Mouse (Mus musculus): ENCODE data around the gene Cbln1. TPM values are rescaled to one million over a fixed set of nuclear protein-coding genes. Genes with fewer than 3 reads are reported as not detected.

Cbln1 gene
- polyA plus RNA-seq, 1 experiment from 2014 or later, result 9.4 TPM

DNA sequence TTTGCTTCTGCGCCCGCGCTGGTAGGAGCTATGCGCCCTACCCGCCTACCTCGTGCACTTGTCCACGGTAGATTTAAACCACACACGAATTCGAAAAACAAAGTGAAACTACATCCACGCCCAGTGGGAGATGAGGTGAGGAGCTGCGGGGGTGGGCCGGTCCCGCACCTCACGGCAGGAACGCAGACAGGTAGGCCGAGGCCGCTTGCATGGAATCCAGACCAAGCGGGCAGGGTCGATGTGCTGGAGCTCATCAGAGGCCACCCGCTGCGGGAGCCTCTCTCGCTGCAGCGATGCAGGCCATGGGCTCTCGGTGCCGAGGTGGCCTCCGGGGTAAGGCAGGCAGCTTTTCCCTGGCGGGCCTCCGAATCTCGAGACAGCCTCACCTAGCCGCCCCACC lies 905 bp upstream of the Cbln1 start:
- ATAC-seq, result no peak
- peaks cover 18% of the 10 kb centered on the region for H3K4me1 ChIP-seq (ENCODE audit: control insufficient read depth, insufficient read depth, low read length)
- no peaks in the 10 kb centered on the region for H3K9me3 ChIP-seq (replicated peaks; ENCODE audit: control insufficient read depth, low read length)
- 0 out of 2 replicates have a peak overlapping the region, but pooled peaks have one; percentile 36 for H3K27ac ChIP-seq (ENCODE audit: low read depth, low read length)
- WGBS, result under 1% methylated on average over 30 of the region's 30 CpGs
- H3K9ac ChIP-seq (ENCODE audit: low read length), result peak overlapping the region; percentile 56
- peaks cover 48% of the 10 kb centered on the region for H3K27me3 ChIP-seq (replicated peaks; ENCODE audit: control insufficient read depth, insufficient read depth, low read length)
- peak overlapping the region; percentile 97 for H3K4me2 ChIP-seq (ENCODE audit: low read length)
- H3K36me3 ChIP-seq (ENCODE audit: control insufficient read depth, insufficient read depth, low read length), result no peaks in the 10 kb centered on the region
- H3K4me3 ChIP-seq (ENCODE audit: low read depth, low read length), result peak overlapping the region; percentile 59
- DNase-seq (ENCODE audit: low spot score), result peak; percentile 22

DNA sequence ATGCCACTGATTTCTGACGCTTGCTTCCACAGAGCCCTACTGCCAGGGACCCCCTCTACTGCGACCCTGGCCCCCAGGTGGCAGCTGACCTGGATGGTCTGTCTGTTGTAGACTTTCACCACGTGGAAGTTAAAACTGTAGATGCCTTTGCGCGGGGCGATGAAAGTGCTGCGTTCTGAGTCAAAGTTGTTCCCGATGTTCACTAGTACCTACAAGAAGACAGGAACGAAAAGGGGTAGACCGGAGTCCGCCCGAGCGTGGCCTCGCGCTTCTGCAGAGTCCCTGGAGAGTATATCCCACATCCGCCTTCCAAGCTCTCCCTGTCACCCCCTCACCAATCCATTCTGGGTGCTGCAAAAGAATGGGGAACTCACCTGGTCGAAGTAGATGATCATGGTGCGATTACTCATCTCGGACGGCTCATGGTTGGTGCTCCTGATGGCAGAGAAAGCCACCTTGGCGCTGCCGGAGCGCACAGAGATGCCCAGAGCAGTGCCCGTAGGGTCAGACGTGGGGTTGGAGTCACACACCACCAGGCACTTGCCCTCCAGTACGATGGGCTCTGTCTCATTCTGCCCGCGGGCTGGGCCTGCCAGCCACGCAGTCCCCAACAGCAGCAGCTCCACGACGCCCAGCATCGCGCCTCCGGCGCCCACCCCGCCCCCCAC lies 672 bp downstream of the Cbln1 start:
- Histone ChIP-seq H3K27ac (ENCODE audit: low read depth, low read length) (peak overlapping the region; percentile 64), H3K9ac (ENCODE audit: low read length) (peak overlapping the region; percentile 75), H3K9me3 (replicated peaks; ENCODE audit: control insufficient read depth, low read length) (no peaks in the 10 kb centered on the region), H3K4me1 (ENCODE audit: control insufficient read depth, insufficient read depth, low read length) (peaks cover 18% of the 10 kb centered on the region), H3K27me3 (replicated peaks; ENCODE audit: control insufficient read depth, insufficient read depth, low read length) (peaks cover 64% of the 10 kb centered on the region), H3K4me2 (ENCODE audit: low read length) (peak overlapping the region; percentile 97), H3K4me3 (ENCODE audit: low read depth, low read length) (peak overlapping the region; percentile 59), H3K36me3 (ENCODE audit: control insufficient read depth, insufficient read depth, low read length) (no peaks in the 10 kb centered on the region)
- DNase-seq (ENCODE audit: low spot score) (no peak), ATAC-seq (peak; percentile 63)
- WGBS, result under 1% methylated on average over 33 of the region's 36 CpGs

DNA sequence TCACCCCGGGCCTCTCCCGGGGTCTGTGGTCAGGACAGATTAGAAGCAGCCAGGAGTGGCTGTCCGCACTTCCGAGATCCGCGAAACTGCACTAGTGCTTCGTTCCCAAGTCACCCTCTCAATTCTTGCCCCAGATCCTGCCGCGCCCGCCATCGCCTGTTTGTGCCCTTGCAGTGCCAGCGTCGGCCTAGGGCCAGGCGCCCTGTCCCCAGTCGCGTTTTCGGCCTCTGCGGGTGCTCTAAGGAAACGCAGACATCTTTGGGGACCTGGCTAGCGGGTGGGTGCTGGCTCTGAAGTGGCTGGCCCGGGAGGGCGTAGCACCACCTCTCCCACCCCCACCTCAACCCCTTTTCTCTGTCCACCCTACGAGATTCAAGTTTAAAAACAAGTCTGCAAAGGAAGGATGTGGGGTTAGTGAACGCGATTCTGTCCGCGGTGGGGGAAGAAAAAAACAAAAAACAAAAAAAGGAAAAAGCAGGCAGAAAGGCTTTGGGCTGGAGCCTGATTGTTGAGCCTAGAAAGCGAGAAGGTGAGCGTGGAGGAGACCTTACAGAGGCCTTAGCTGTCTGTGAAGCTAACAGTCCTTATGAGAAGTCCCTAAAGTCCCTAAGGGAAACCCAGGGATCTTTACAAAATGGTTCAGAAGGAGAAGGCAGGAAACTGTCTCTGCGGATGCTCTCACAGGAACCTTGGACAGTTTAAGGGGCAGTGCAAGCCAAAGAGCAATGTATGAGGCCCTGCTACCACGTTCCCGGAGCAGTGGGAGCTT lies 1.4 kb downstream of the Cbln1 start:
- Histone ChIP-seq H3K27me3 (replicated peaks; ENCODE audit: control insufficient read depth, insufficient read depth, low read length) (peaks cover 70% of the 10 kb centered on the region), H3K27ac (ENCODE audit: low read depth, low read length) (no peak overlapping the region)

DNA sequence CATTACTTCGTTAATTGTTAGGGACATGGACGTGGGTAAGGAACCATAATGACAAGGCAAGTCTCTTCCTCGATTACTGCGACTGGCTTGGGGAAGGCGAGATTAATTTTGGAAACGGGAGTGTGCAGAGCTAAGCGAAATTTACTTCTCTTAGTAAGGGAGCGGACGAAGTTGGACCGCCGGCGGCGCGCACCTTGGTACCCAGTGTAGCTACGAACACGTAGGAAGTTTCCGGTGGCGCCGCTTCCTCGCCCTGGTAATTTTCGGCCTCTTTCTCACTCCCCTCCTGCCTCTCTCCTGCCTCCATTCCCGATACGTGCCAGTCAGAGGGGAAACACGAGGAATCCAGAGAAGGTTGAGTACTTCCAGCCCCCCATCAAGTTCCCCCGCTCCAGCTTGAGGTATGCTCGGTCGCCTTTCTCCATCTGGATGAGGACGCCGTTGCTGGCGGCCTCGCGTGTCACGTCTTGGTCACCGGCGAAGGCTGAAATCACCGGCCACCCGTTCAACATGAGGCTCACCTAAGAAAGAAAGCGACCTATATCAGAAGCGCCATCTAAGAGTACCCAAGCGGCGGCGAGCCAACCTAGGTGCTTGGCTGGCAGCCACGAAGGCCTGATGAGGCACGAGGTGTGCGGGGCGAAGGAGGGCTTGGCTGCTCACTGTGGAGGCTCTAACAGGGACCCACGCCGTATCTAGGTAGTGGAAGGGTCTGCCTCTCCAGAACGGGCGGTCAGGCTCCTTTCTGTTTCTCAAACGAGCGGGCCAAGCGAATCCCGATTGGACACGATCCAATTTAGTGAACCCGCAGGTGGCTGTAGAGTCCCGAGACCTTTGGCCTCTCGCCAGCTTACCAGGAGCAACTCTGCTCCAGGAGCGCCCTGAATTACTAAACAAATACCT lies 2.2 kb downstream of the Cbln1 start:
- Histone ChIP-seq H3K4me2 (ENCODE audit: low read length) (peak overlapping the region; percentile 97), H3K9ac (ENCODE audit: low read length) (peak overlapping the region; percentile 51; the same call in 1 of the 2 replicates), H3K27me3 (replicated peaks; ENCODE audit: control insufficient read depth, insufficient read depth, low read length) (peaks cover 74% of the 10 kb centered on the region), H3K4me1 (ENCODE audit: control insufficient read depth, insufficient read depth, low read length) (peaks cover 18% of the 10 kb centered on the region), H3K4me3 (ENCODE audit: low read depth, low read length) (peak overlapping the region; percentile 59), H3K9me3 (replicated peaks; ENCODE audit: control insufficient read depth, low read length) (no peaks in the 10 kb centered on the region), H3K27ac (ENCODE audit: low read depth, low read length) (no peak overlapping the region), H3K36me3 (ENCODE audit: control insufficient read depth, insufficient read depth, low read length) (no peaks in the 10 kb centered on the region)
- ATAC-seq, result no peak
- WGBS, result under 1% methylated on average over 59 of the region's 59 CpGs
- peak; percentile 33 for DNase-seq (ENCODE audit: low spot score)

More for the DNA sequence above, 1.4 kb downstream of the Cbln1 start:
- Histone ChIP-seq H3K4me3 (ENCODE audit: low read depth, low read length) (peak overlapping the region; percentile 59), H3K9ac (ENCODE audit: low read length) (peak overlapping the region; percentile 51; the same call in 1 of the 2 replicates), H3K4me1 (ENCODE audit: control insufficient read depth, insufficient read depth, low read length) (peaks cover 18% of the 10 kb centered on the region), H3K4me2 (ENCODE audit: low read length) (peak overlapping the region; percentile 97), H3K36me3 (ENCODE audit: control insufficient read depth, insufficient read depth, low read length) (no peaks in the 10 kb centered on the region), H3K9me3 (replicated peaks; ENCODE audit: control insufficient read depth, low read length) (no peaks in the 10 kb centered on the region)
- DNase-seq (ENCODE audit: low spot score) (peak; percentile 25), ATAC-seq (no peak)
- 2% methylated on average over 32 of the region's 32 CpGs for WGBS

DNA sequence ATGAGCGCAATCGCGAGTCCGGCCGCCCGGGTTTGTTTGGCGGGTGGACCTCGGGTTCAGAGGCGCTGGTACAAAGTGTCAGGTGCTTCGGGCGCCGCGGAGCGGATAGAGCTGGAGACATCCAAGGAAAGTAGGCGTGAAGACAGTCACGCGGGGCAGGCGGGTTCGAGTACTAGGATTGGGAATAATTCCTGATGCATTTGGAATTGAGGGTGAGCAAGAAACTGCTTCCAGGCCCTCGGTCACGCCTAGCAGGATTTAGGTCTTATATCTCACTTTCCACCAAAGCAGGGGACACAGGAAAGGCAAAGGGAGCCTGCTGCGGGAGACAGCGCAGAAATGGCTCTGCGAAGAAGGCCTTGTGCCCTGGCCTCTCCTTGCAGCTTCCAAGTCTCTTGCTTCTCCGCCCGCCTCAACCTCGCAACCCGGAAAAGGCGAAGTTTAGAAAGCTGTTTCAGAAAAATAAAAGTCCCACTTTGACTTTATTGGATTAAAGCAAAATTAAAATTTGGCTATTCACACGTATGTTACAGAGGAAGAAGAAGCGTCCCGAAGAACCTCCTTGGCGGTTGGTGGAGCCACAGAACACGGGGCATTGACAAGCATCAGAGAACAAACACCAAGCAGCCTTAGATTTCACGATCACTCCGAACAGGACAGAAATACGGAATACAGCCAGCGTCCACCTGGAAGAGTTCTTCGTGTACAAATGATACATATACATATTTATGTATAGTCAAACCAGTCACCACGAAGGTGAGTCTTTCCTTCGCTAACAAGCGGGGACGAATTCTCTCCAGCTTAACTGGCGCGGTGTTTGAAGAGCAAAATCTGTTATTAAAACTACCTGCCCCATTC lies 3.2 kb downstream of the Cbln1 start:
- no peaks in the 10 kb centered on the region for H3K36me3 ChIP-seq (ENCODE audit: control insufficient read depth, insufficient read depth, low read length)
- H3K4me1 ChIP-seq (ENCODE audit: control insufficient read depth, insufficient read depth, low read length), result peaks cover 18% of the 10 kb centered on the region
- peak overlapping the region; percentile 97 for H3K4me2 ChIP-seq (ENCODE audit: low read length)
- no peak overlapping the region for H3K27ac ChIP-seq (ENCODE audit: low read depth, low read length)
- DNase-seq (ENCODE audit: low spot score) (no peak), ATAC-seq (no peak)
- H3K9ac ChIP-seq (ENCODE audit: low read length), result no peak overlapping the region
- peak overlapping the region; percentile 59 for H3K4me3 ChIP-seq (ENCODE audit: low read depth, low read length)
- no peaks in the 10 kb centered on the region for H3K9me3 ChIP-seq (replicated peaks; ENCODE audit: control insufficient read depth, low read length)
- 2% methylated on average over 45 of the region's 45 CpGs for WGBS
- H3K27me3 ChIP-seq (replicated peaks; ENCODE audit: control insufficient read depth, insufficient read depth, low read length), result peaks cover 72% of the 10 kb centered on the region

DNA sequence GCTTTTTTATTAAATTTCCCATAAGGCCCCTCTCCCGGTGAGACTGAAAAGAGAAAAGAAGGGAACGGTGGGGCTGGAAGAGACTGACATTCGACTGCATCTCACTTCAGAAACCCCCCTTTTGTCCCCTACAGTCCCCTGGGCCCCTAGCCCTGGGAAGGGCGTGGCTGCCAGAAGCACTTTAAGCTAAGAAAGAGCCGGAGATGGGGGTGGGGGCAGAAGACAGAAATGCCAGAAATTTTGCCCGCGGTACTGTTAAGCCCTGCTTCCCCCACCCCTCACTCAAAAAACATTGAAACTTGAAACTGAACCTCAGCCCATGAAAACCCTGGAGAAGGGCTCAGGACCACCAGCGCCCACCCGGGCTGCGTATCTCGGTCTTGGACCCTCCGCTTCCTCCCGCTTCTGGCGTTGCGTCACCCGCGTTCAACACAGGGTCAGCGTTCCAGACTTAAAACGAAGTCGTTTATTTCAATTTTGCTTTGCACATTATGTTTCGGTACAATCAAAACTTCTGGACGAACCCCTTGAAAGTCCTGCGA lies 3.9 kb downstream of the Cbln1 start:
- Histone ChIP-seq H3K36me3 (ENCODE audit: control insufficient read depth, insufficient read depth, low read length) (no peaks in the 10 kb centered on the region), H3K9ac (ENCODE audit: low read length) (no peak overlapping the region), H3K27me3 (replicated peaks; ENCODE audit: control insufficient read depth, insufficient read depth, low read length) (peaks cover 66% of the 10 kb centered on the region), H3K27ac (ENCODE audit: low read depth, low read length) (no peak overlapping the region), H3K9me3 (replicated peaks; ENCODE audit: control insufficient read depth, low read length) (no peaks in the 10 kb centered on the region), H3K4me2 (ENCODE audit: low read length) (peak overlapping the region; percentile 24), H3K4me3 (ENCODE audit: low read depth, low read length) (peak overlapping the region; percentile 5; the same call in 1 of the 2 replicates), H3K4me1 (ENCODE audit: control insufficient read depth, insufficient read depth, low read length) (peaks cover 18% of the 10 kb centered on the region)
- DNase-seq (ENCODE audit: low spot score) (peak; percentile 22), ATAC-seq (no peak)
- 1% methylated on average over 23 of the region's 23 CpGs for WGBS

DNA sequence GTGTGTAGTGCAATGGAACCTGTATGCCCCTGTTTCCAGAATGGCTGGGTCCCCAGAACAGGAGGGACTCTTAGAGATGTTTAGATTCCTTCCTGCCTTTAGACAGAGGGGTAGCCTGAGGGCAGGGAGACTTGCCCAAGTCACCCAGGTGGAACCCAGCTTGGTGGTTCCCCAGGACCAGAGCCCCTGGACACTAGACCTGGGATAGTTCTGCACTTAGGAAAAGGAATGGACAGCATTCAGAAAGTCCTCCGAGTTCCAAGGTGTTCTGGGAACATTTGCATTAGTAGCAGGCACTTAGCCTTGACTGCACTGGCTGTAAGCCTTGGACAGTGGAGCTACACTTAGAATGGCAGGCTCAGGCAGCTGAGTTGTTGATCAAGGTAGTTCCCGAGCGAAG lies 4.5 kb downstream of the Cbln1 start:
- Histone ChIP-seq H3K4me3 (ENCODE audit: low read depth, low read length) (0 out of 2 replicates have a peak overlapping the region, but pooled peaks have one; percentile 5), H3K27ac (ENCODE audit: low read depth, low read length) (no peak overlapping the region), H3K4me2 (ENCODE audit: low read length) (no peak overlapping the region), H3K9ac (ENCODE audit: low read length) (no peak overlapping the region), H3K27me3 (replicated peaks; ENCODE audit: control insufficient read depth, insufficient read depth, low read length) (peaks cover 60% of the 10 kb centered on the region), H3K36me3 (ENCODE audit: control insufficient read depth, insufficient read depth, low read length) (no peaks in the 10 kb centered on the region), H3K4me1 (ENCODE audit: control insufficient read depth, insufficient read depth, low read length) (peaks cover 15% of the 10 kb centered on the region), H3K9me3 (replicated peaks; ENCODE audit: control insufficient read depth, low read length) (no peaks in the 10 kb centered on the region)
- WGBS, result 13% methylated on average over 3 of the region's 3 CpGs
- DNase-seq (ENCODE audit: low spot score) (no peak), ATAC-seq (no peak)
